Mouse (Mus musculus): ENCODE measurements around the gene Nudt9. TPM values are rescaled to one million over a fixed set of nuclear protein-coding genes. Genes with fewer than 3 reads are reported as not detected.

The Nudt9 gene
- total RNA-seq, 1 experiment from 2014 or later: 71.8 TPM

DNA sequence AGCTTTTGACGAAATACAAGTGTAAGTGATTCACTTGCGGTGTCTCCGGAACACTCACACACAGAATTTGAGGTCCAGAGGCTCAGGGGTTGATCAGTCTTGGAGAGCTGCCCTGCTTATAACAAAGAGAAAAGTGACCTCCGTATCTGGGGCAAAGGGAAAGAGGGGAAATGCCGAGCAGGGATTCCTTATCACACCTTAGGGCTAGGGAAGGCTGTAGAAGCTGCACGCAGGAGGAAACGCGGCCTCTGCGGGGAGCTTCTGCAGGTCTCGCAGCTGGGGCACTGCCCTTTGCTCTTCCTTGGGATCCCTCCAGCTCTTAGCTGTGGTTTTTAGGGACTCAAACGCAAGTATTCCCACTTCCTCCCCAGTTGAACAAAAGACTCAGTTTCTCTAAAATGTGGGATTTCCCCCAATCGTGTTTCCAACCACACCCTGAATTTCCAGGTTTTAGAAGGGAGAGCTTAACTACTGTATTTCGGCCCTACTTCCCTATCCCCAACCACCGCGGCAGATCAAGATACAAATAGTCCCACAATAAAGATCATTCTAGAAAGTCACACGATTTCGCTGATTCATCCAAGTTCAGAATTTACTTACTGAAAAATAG is 20.8 kb upstream of the Nudt9 start:
- no peak for ATAC-seq (replicated peaks in 1 of 2; ENCODE audit: insufficient read depth in 1 of 2, low FRiP score in 2 of 2, low TSS enrichment in 1 of 2, low read depth in 1 of 2, poor library complexity in 2 of 2, severe bottlenecking in 2 of 2)

DNA sequence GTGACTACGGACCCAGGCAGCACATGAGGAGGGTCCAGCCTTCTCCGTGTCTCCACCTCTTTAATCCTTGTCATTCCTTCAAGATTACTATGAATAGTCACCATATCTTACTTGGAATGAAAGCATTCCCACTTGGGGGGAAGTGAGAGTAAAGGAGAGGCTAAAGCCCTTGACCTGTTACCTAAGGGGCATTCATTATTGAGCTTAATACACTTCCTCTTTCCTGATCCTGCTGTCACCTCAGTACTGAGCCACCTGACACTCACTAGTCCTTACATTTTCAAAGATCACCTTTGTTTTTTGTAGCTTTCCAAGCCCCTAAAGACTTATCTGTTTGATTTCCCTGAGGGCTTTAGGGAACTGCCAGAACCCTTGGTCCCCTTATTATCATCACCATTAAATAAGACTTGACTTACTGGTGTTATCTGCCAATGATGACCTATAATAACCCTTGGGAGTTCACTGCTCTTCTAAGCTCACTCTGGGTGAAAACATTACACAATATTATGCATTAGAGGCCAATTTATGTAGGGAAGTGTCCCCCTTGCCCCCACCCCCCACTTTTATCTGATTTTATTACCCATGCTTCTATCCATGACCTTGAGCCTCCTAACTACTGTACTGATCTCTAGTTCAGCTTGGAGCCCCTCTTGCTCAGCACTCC is 13.5 kb upstream of the Nudt9 start:
- ATAC-seq (replicated peaks in 1 of 2; ENCODE audit: insufficient read depth in 1 of 2, low FRiP score in 2 of 2, low TSS enrichment in 1 of 2, low read depth in 1 of 2, poor library complexity in 2 of 2, severe bottlenecking in 2 of 2): peak; percentile 56 to 65; a peak in 2 of 4 replicates

DNA sequence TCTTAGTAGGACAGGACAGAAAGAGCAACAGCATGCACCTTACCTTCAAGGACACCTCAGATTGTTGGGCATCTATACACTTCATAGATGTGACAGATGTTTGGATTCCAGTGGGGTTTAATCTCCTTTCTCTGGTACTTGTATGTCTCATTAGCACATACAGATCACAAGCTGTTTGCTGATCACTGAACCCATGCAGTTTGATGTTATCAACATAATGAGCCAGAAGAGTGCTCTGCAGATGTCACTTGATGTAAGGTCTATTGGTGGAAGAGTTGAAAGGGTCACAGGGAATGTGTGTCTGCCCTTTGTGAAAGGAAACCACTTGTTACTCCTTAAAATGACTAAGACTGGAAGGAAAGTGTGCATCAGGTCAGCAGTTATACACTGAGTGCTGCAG is 11.0 kb upstream of the Nudt9 start:
- ATAC-seq (replicated peaks in 1 of 2; ENCODE audit: insufficient read depth in 1 of 2, low FRiP score in 2 of 2, low TSS enrichment in 1 of 2, low read depth in 1 of 2, poor library complexity in 2 of 2, severe bottlenecking in 2 of 2): no peak

DNA sequence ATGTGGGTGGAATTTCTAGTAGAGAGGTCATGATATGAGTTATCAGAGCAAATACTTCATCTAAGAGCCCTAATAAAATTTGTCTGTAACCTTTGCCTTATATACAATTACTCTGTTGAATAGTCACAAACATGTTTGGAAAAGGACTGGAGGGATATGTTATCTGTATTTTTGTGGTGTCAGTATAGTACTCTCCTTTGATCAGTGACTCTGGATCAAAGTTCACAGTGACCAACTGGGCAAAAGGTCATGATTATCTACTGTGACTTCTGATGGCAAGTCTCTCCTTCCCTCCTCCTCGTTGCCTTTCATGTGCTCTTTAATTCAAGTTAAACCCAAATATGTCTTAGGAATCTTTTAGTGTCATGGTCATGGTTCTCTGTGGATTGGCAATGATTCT is 10.3 kb upstream of the Nudt9 start:
- ATAC-seq (replicated peaks in 1 of 2; ENCODE audit: insufficient read depth in 1 of 2, low FRiP score in 2 of 2, low TSS enrichment in 1 of 2, low read depth in 1 of 2, poor library complexity in 2 of 2, severe bottlenecking in 2 of 2): no peak

DNA sequence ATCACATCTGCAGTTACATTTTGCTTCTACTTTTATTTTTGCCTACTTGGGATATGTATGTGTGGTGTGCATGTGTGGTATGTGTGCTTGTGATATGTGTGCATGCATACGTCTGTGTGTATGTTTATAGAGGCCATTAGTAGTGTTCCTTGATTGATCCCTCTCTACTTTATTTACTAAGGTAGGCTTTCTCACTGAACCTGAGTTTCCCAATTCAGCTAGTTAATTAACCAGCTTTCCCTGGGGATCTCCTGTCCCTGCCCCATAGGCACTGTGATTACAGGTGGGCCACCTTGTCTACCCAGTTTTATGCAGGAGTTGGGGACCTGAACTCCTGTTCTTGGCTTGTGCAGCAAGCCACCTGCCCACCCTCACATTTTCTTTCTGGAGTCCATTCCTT is 9.4 kb upstream of the Nudt9 start:
- no peak for ATAC-seq (replicated peaks in 1 of 2; ENCODE audit: insufficient read depth in 1 of 2, low FRiP score in 2 of 2, low TSS enrichment in 1 of 2, low read depth in 1 of 2, poor library complexity in 2 of 2, severe bottlenecking in 2 of 2)

DNA sequence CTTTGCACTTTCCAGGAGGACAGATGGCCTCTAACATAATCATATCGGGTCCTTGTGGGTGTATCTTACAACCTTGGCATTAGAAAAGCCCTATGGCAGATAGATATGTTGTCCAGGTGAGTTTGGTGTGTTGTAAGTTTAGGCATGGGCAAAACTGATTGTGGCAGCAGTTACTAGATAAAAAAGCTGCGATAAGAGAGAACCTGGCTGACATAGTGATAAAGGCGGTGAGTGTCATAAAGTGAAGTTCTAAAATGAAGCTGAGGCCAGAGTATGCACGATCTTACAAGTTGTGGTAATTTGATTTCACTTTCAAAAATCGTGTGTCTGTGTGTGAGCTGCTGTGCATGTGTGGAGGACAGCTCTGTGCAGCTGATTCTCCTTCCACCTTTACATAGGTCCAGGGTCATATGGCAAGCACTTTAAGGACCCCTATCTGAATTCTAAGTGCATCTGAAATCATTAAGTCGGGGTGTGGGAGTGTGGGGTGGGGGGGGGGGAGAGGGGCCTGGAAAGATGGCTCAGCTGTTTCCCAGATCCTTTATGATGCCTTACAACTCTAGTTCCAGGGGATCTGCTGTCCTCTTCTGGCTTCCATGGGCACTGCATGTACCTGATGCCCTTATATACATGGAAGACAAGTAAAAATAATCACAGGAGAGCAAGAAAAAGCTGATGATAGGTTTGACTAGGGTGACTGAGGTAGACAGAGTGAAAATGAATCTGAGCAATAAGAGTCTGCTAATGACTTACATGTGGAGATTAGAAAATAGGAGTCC is 6.8 kb upstream of the Nudt9 start:
- ATAC-seq (replicated peaks in 1 of 2; ENCODE audit: insufficient read depth in 1 of 2, low FRiP score in 2 of 2, low TSS enrichment in 1 of 2, low read depth in 1 of 2, poor library complexity in 2 of 2, severe bottlenecking in 2 of 2): peak in 1 of 2 experiments; percentile 42; a peak in 1 of 4 replicates

DNA sequence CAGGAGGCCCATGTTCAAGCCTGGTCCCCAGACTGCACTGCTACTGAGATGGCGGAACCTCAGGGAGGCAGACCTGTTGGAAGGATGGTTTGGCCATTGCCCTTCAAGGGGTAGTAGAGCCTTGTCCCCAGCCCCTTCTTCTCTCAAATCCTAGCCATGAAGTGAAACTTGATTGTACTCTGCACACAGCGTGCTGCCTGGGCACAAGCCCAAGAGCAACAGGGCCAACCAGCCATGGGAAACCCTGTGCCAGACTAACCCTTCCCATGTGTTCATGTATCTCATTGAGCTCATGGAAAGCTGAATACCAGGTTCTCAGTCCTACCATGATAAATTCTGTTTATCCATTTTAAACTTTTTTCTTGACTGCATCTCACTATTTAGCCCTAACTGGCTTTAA is 3.2 kb upstream of the Nudt9 start:
- ATAC-seq (replicated peaks in 1 of 2; ENCODE audit: insufficient read depth in 1 of 2, low FRiP score in 2 of 2, low TSS enrichment in 1 of 2, low read depth in 1 of 2, poor library complexity in 2 of 2, severe bottlenecking in 2 of 2): no peak

DNA sequence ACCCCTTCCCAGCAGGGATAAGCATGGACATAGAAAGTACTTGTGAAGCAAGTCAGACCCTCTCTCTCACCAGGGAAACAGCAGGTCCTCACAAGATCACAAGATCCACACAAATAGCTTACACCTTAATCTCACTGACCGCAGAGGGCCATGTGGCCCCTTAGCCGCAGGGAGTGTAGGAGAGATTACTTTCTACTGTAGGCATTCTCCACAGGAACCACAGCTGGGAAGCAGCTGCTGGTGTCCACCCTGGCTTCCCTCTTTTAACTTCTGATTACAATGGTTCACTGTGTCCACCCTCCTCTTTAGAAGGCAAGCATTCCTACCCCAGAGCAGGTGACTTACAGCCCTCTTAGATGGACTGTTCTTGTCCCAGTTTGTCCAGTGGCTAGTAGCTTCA is 2.4 kb upstream of the Nudt9 start:
- ATAC-seq (replicated peaks in 1 of 2; ENCODE audit: insufficient read depth in 1 of 2, low FRiP score in 2 of 2, low TSS enrichment in 1 of 2, low read depth in 1 of 2, poor library complexity in 2 of 2, severe bottlenecking in 2 of 2): no peak

DNA sequence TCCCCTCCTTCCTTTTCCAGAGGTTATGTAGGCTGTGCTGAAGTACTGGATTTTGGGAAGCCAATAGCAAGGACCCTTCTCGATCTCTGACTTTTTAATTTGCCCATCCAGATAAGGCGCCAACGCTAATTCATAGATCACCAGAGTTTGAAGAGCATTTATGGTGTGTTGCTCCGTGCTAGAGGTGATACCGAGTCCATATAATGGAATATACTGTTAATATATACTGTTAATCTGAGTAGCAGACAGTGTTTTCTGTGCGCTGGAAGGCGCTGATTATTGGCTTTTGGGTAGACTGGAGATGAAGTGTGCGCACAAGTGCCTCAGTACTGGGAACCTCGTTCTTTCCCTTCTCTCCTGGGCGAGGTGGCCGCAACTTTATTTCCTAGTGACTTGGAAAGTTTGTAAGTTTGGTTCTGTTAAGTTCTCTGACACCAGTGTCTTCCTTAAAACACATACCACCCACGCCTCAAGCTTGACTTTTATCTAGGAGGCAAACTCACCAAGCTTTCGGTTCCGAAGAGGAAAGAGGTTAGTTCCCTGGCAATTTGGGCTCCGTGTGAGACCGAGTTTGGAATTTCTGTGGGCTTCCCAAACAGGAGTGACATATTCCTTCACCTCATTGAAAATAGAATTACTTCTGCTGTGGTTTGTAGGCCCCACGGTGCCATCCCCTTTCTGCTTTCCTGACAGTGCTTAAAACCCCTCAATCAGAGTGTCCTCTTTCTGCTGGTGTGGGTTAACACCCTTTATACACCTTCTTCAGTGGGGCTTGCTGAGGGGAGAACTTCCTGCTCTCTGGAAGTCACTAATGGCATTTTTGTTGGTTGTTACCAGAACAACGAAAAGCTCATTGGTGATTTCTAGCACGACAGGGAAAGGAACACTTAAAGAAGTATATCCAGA is 1.3 kb downstream of the Nudt9 start:
- 0 out of 4 replicates have a peak, but pooled peaks of 1 of the 2 experiments have one; percentile 9 for ATAC-seq (replicated peaks in 1 of 2; ENCODE audit: insufficient read depth in 1 of 2, low FRiP score in 2 of 2, low TSS enrichment in 1 of 2, low read depth in 1 of 2, poor library complexity in 2 of 2, severe bottlenecking in 2 of 2)

DNA sequence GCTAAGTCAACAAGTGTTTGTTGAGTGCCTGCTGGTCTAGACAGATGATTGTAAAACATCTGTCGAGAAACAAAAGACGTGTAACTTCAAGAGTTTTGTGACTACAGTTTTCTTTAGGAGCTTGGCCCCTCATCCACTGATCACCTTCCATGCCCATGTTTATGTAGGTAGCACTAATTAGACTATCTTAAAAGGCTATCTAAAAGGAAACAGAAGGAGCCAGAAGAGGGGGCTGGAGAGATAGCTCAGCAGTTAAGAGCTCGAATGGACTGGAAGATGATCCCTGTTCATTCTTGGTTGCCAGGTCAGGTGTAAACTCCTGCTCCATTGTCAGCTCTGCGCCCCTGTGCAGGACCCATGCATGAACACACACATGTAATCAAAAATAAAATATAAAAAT is 2.0 kb downstream of the Nudt9 start:
- ATAC-seq (replicated peaks in 1 of 2; ENCODE audit: insufficient read depth in 1 of 2, low FRiP score in 2 of 2, low TSS enrichment in 1 of 2, low read depth in 1 of 2, poor library complexity in 2 of 2, severe bottlenecking in 2 of 2): no peak

DNA sequence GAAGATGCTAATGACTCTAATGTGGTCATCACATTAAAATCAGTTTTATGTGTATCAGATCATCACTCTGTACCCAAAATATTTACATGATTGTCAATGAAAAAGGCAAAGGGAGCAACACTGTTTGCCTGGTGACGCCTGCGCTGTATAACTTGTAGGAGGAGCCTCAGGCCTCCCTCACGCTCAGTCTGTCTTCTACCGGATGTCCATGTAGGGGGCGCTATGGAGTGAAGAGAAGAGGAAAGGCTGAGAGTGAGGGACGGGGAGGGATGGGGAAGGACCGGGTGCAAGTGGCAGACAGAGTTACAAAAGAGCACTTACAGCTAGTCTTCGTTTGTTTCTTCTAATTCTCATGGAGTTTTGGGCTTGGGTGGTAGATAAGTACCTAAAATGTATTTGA is 6.8 kb downstream of the Nudt9 start:
- peak; percentile 65 to 82 for ATAC-seq (replicated peaks in 1 of 2; ENCODE audit: insufficient read depth in 1 of 2, low FRiP score in 2 of 2, low TSS enrichment in 1 of 2, low read depth in 1 of 2, poor library complexity in 2 of 2, severe bottlenecking in 2 of 2)

DNA sequence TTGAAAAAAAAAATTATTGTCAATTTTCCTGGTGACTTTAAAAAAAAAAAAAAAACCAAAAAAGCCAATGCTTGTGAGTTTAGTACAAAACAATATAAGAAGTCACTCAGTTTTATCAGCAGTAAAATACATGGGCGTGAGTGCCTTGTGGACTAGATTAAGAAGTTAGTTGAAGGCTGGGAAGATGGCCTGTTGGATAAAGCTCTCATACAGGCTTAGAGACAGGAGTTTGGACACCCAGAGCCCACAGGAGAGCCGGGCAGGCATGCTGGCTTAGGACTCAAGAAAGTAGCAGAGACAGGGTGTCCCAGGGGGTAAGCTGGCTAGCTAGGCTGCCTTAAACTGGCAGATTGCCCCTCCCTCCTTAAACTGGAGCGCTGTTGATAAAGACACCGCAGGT is 8.8 kb downstream of the Nudt9 start:
- ATAC-seq (replicated peaks in 1 of 2; ENCODE audit: insufficient read depth in 1 of 2, low FRiP score in 2 of 2, low TSS enrichment in 1 of 2, low read depth in 1 of 2, poor library complexity in 2 of 2, severe bottlenecking in 2 of 2): no peak

DNA sequence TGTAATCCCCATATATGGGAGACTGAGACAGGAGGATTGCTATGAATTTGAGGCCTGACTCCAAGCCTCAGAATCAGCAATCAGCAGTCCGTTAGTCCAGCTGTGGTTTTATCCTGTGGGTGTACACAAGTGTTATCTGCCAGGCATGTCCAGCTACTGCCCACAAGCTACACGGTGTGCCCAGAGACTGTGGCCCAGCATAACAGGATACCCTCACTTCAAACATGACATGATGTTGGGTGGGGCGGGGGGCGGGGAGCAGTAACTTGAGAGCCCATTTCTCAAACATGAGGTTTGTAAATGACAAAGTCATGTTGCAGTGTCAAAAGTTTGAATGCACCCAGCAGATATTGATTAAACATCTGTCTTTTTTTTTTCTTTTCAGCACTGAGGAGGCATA is 9.7 kb downstream of the Nudt9 start:
- no peak for ATAC-seq (replicated peaks in 1 of 2; ENCODE audit: insufficient read depth in 1 of 2, low FRiP score in 2 of 2, low TSS enrichment in 1 of 2, low read depth in 1 of 2, poor library complexity in 2 of 2, severe bottlenecking in 2 of 2)

DNA sequence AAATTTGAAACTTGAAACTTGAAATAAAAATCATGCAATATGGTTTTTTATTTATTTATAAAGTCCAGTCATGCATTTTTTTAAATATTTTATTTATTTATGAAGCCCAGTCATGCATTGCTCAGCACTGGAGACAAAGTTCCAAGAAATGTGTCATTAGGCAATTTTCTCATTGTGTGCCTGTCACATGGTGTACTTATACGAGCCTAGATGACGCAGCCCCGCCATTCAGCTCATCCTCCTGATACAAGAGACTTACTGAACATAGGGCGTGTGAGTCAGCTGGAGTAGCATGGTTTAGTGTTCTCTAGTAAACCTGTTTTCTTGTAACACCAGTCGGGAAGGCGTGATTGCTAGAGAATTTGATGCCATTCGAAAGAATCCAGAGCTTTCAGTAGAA is 10.2 kb downstream of the Nudt9 start:
- ATAC-seq (replicated peaks in 1 of 2; ENCODE audit: insufficient read depth in 1 of 2, low FRiP score in 2 of 2, low TSS enrichment in 1 of 2, low read depth in 1 of 2, poor library complexity in 2 of 2, severe bottlenecking in 2 of 2): no peak

DNA sequence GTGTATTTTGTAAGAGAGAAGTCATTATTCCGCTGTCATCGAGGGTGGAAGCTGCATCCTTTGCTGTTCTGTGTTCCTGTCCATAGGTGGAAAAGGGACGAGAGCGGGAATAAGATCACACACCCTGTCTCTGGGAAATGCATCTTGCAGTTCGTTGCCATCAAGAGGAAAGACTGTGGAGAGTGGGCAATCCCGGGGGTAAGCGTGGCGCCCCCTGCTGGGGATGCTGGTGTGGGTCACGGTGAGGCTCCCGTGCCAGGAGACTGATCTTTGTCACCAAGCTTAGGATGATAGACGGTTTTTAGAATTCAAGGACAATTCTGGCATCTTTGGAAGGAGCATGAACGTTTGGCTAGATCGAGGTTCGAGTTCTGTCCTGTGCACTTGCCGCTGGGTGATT is 11.9 kb downstream of the Nudt9 start:
- ATAC-seq (replicated peaks in 1 of 2; ENCODE audit: insufficient read depth in 1 of 2, low FRiP score in 2 of 2, low TSS enrichment in 1 of 2, low read depth in 1 of 2, poor library complexity in 2 of 2, severe bottlenecking in 2 of 2): peak; percentile 66 to 80

DNA sequence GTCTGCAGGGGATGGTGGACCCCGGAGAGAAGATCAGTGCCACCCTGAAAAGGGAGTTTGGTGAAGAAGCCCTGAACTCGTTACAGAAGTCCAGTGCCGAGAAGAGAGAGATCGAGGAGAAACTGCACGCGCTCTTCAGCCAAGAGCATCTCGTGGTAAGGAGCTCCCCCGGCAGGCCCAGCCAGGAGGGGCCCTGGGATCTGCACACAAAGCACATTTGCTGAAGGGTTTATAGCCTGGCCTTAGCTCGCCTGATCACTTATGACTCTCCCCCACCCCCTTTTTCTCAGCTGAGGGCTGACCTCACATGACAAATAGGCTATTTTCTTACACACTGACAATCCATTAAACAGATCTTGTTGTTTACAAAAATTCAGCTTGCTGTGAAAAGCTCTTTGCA is 13.5 kb downstream of the Nudt9 start:
- ATAC-seq (replicated peaks in 1 of 2; ENCODE audit: insufficient read depth in 1 of 2, low FRiP score in 2 of 2, low TSS enrichment in 1 of 2, low read depth in 1 of 2, poor library complexity in 2 of 2, severe bottlenecking in 2 of 2): no peak

DNA sequence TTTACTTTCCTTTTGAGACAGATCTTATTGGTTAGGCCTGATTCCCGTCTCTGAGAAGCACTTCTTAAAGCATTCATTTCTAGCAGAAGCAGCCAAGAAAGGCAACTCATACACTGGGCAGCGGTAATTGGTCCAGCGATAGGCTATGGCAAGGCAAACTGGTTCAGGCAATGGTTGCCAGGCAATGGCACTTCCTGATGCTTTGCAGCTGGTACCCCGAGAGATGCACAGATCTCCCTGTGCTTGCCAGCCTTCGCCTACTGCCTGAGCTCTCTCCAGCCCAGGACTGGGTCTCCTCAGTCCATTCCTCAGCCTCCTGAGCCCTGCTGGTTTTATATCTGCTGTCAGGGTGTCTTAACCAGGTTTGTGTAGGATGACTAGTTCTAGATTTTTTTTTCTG is 14.3 kb downstream of the Nudt9 start:
- ATAC-seq (replicated peaks in 1 of 2; ENCODE audit: insufficient read depth in 1 of 2, low FRiP score in 2 of 2, low TSS enrichment in 1 of 2, low read depth in 1 of 2, poor library complexity in 2 of 2, severe bottlenecking in 2 of 2): no peak

All from hematopoietic stem cell, adult 5-6 weeks (primary cell).